In genomic region chr17:80721670-80722069, GRCm38 (mm10) we compare ENCODE assay signal across 11 mouse cellular contexts. TPM values are rescaled to one million over a fixed set of nuclear protein-coding genes. Genes with fewer than 3 reads are reported as not detected.
A peak's percentile ranks its signal among the peaks of the same experiment; 100 is the strongest.
DNase-seq lines count a peak whose midpoint lies in the region; ATAC-seq and TF ChIP-seq lines count a peak whose summit lies in the region.
"Had no signal": no experiment of that assay in that cellular context is flagged by ENCODE, and none has a peak within 500 bp of the region (broad histone marks: within the 10 kb centered on the region; RNA-seq: fewer than 3 reads in every experiment).

No protein-coding gene starts in this region.

- ATAC-seq in kidney, embryonic 16.5 days (ENCODE audit: low FRiP score, low TSS enrichment) = no peak
- ATAC-seq in lung, embryonic 16.5 days (ENCODE audit: low read depth) = peak; percentile 73

- H3K4me2 ChIP-seq in kidney, embryonic 16.5 days (replicated peaks; ENCODE audit: low read depth, low read length) = no peak overlapping the region
- H3K4me2 ChIP-seq in lung, embryonic 16.5 days (ENCODE audit: low read depth, low read length) = no peak overlapping the region
- H3K4me2 ChIP-seq: limb, embryonic 15.5 days had no signal

- peaks cover 35% of the 10 kb centered on the region for H3K4me1 ChIP-seq in kidney, embryonic 16.5 days (ENCODE audit: insufficient read depth, low read length)
- peaks cover 27% of the 10 kb centered on the region for H3K4me1 ChIP-seq in embryonic facial prominence, embryonic 10.5 days
- peaks cover 48% of the 10 kb centered on the region for H3K4me1 ChIP-seq in lung, embryonic 16.5 days (replicated peaks; ENCODE audit: control insufficient read depth, insufficient read depth, low read length)

- no peak overlapping the region for H3K27ac ChIP-seq in kidney, embryonic 16.5 days (ENCODE audit: low read length)
- no peak overlapping the region for H3K27ac ChIP-seq in embryonic facial prominence, embryonic 10.5 days (replicated peaks)
- peak overlapping the region; percentile 54; the same call in 1 of the 2 replicates for H3K27ac ChIP-seq in lung, embryonic 16.5 days (ENCODE audit: low read length)
- H3K27ac ChIP-seq in left cerebral cortex, adult 2 months = no peak overlapping the region
- H3K27ac ChIP-seq: limb, embryonic 15.5 days had no signal

- H3K9me3 ChIP-seq in kidney, embryonic 16.5 days (ENCODE audit: low read length) = no peaks in the 10 kb centered on the region
- 0 out of 2 replicates have a peak, but pooled peaks cover 2% of the 10 kb centered on the region for H3K9me3 ChIP-seq in embryonic facial prominence, embryonic 10.5 days
- H3K9me3 ChIP-seq in lung, embryonic 16.5 days (ENCODE audit: control insufficient read depth, low read length) = 0 out of 2 replicates have a peak, but pooled peaks cover 3% of the 10 kb centered on the region
- H3K9me3 ChIP-seq: limb, embryonic 15.5 days had no signal

- no peaks in the 10 kb centered on the region for H3K36me3 ChIP-seq in kidney, embryonic 16.5 days (ENCODE audit: insufficient read depth, low read length)
- H3K36me3 ChIP-seq in embryonic facial prominence, embryonic 10.5 days (replicated peaks) = peaks cover 11% of the 10 kb centered on the region
- peaks cover 4% of the 10 kb centered on the region for H3K36me3 ChIP-seq in lung, embryonic 16.5 days (ENCODE audit: control insufficient read depth, insufficient read depth, low read length)

- no peak overlapping the region for H3K9ac ChIP-seq in kidney, embryonic 16.5 days (replicated peaks; ENCODE audit: low read length)
- no peak overlapping the region for H3K9ac ChIP-seq in lung, embryonic 16.5 days (ENCODE audit: low read length)
- H3K9ac ChIP-seq: limb, embryonic 15.5 days had no signal

- WGBS in kidney, embryonic 16.5 days = 68% methylated on average over 7 of the region's 7 CpGs
- 77% methylated on average over 7 of the region's 7 CpGs for WGBS in embryonic facial prominence, embryonic 10.5 days
- WGBS in lung, embryonic 16.5 days = 32% methylated on average over 7 of the region's 7 CpGs

- peak; percentile 15 for DNase-seq in kidney, adult 11 months
- DNase-seq in R1 (ENCODE audit: low read depth, low spot score) = peak; percentile 67
- peak; percentile 19 for DNase-seq in embryonic facial prominence, embryonic 10.5 days (ENCODE audit: low spot score)
- no peak for DNase-seq in adrenal gland, postnatal 14 days
- DNase-seq in frontal cortex, postnatal 25 days (ENCODE audit: low spot score in 2 of 2) = no peak
- DNase-seq in left cerebral cortex, adult 2 months (ENCODE audit: extremely low spot score in 1 of 2, low spot score in 2 of 2) = no peak
- DNase-seq: gastrocnemius, postnatal 36 days; thymus, postnatal 25 days had no signal

- no peak overlapping the region for H3K4me3 ChIP-seq in kidney, embryonic 16.5 days (ENCODE audit: low read length)
- H3K4me3 ChIP-seq in embryonic facial prominence, embryonic 10.5 days = no peak overlapping the region
- H3K4me3 ChIP-seq in lung, embryonic 16.5 days (ENCODE audit: low read length) = no peak overlapping the region
- no peak overlapping the region for H3K4me3 ChIP-seq in left cerebral cortex, adult 2 months
- H3K4me3 ChIP-seq: limb, embryonic 15.5 days had no signal

- no peaks in the 10 kb centered on the region for H3K27me3 ChIP-seq in kidney, embryonic 16.5 days (ENCODE audit: insufficient read depth, low read length)
- no peaks in the 10 kb centered on the region for H3K27me3 ChIP-seq in embryonic facial prominence, embryonic 10.5 days (replicated peaks; ENCODE audit: low read depth, poor library complexity, severe bottlenecking)
- no peaks in the 10 kb centered on the region for H3K27me3 ChIP-seq in lung, embryonic 16.5 days (ENCODE audit: control insufficient read depth, insufficient read depth, low read depth, low read length)
- H3K27me3 ChIP-seq: limb, embryonic 15.5 days had no signal

- intact Hi-C loops in left cerebral cortex, adult 2 months (cut with DNase I) = no loop called here

- no peak for TF ChIP-seq CTCF in left cerebral cortex, adult 2 months (IDR thresholded peaks at IDR 0.05)

RNA-seq across cellular contexts. Expression of gene Map4k3, which starts 6.6 kb away (rescaled TPM):
- 22.8 and 23.4 TPM in 2 replicates for polyA plus RNA-seq in kidney, embryonic 16.5 days (2015; fragmentation: Nextera tagmentation; extraction: Ambion mirVana)
- 19.4 and 22.3 TPM in 2 replicates for polyA plus RNA-seq in embryonic facial prominence, embryonic 10.5 days (2016; fragmentation: Nextera tagmentation; extraction: Ambion mirVana)
- polyA plus RNA-seq in lung, embryonic 16.5 days (2015; fragmentation: Nextera tagmentation; extraction: Ambion mirVana) = 42.5 and 44.0 TPM in 2 replicates
- 42.5 and 44.8 TPM in 2 replicates for total RNA-seq in adrenal gland, postnatal 14 days (2021)
- total RNA-seq in left cerebral cortex, adult 2 months (2021) = 10 to 100 TPM; 75.0 TPM

Comparison
In these comparisons a context has a peak if more than half of its experiments do, and no peak if none do; other contexts are left out.
1. DNase-seq: peak in kidney, adult 11 months (single experiment), R1 (single experiment) and embryonic facial prominence, embryonic 10.5 days (single experiment); none in adrenal gland, postnatal 14 days (single experiment), frontal cortex, postnatal 25 days (0 of 2) and left cerebral cortex, adult 2 months (0 of 2).